Mouse (Mus musculus) neural tube, embryonic 14.5 days (tissue): ENCODE data around the gene Noc4l. TPM values are rescaled to one million over a fixed set of nuclear protein-coding genes. Genes with fewer than 3 reads are reported as not detected.
A peak's percentile ranks its signal among the peaks of the same experiment; 100 is the strongest.

ENCODE experiments used
- ATAC-seq: fragments of 200-750 bp; cut with Nextera tagmentation; 2 replicates; pipeline ENCODE4 v1.8.0; 2017; ENCODE audit warnings: low read depth, mild to moderate bottlenecking, moderate TSS enrichment, moderate library complexity
- H3K27ac ChIP-seq: fragments of 300-500 bp; sonication (generic); 2 replicates; pipeline ENCODE4 v1.5.1; 2014; ENCODE audit warnings: low read depth, mild to moderate bottlenecking, control low read depth, low read length, moderate library complexity, mixed read lengths
- H3K27me3 ChIP-seq: fragments of 300-500 bp; sonication (generic); 2 replicates; pipeline ENCODE4 v1.6.1; 2014; ENCODE audit warnings: low read length; ENCODE audit not compliant: control insufficient read depth, insufficient read depth
- H3K36me3 ChIP-seq: fragments of 300-500 bp; sonication (generic); 2 replicates; pipeline ENCODE4 v1.6.1; 2014; ENCODE audit warnings: low read length, mixed read lengths; ENCODE audit not compliant: control insufficient read depth, insufficient read depth
- H3K4me1 ChIP-seq: fragments of 300-500 bp; sonication (generic); 2 replicates; pipeline ENCODE4 v1.6.1; 2014; ENCODE audit warnings: low read length; ENCODE audit not compliant: control insufficient read depth, insufficient read depth
- H3K4me2 ChIP-seq: fragments of 300-500 bp; sonication (generic); 2 replicates; pipeline ENCODE4 v1.6.1; 2014; ENCODE audit warnings: mild to moderate bottlenecking, low read depth, low read length, control low read depth
- H3K4me3 ChIP-seq: fragments of 300-500 bp; sonication (generic); 2 replicates; pipeline ENCODE4 v1.5.1; 2014; ENCODE audit warnings: low read depth, low read length, control low read depth, mixed read lengths
- H3K9ac ChIP-seq: fragments of 300-500 bp; sonication (generic); replicated peaks from 2 replicates; pipeline ENCODE4 v1.6.1; 2014; ENCODE audit warnings: low read depth, mild to moderate bottlenecking, control low read depth, low read length, mixed read lengths
- H3K9me3 ChIP-seq: fragments of 300-500 bp; sonication (generic); 2 replicates; pipeline ENCODE4 v1.6.1; 2016; ENCODE audit warnings: low read length; ENCODE audit not compliant: control insufficient read depth
- WGBS: fragments of 180-500 bp; shearing (Covaris S2); extraction: QIAGEN DNeasy Blood & Tissue Kit; methylation state at CpG from one replicate; pipeline ENCODE4 v1.1.7; 2014; 5-methylcytosine and 5-hydroxymethylcytosine counted together
- polyA plus RNA-seq: library from polyadenylated mRNA; unstranded; fragments of >200 nt; fragmentation: Nextera tagmentation; extraction: Ambion mirVana; gene quantifications from 2 replicates; pipeline ENCODE4 v1.2.1, GENCODE M21; 2014

Gene Noc4l
- polyA plus RNA-seq, 1 experiment from 2014 or later: 35.1 TPM

DNA sequence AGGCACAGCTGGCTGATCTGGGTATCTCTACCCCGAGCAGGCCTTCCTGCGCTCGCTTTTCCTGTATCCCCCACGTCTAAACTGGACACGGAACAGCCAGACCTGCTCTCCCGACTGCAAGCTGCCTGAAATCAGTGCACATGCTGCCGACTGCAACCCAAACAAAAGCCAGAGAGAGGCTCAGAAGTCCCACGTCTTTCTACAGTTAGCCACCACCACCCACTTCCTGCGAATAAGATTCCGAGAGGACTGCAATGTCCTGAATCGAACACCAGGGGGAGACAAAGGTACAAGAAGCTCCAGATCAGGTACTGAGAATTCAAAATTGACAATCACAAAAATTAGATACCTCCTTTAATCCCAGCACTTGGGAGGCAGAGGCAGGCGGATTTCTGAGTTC is 13.8 kb downstream of the Noc4l start:
- Histone ChIP-seq H3K27me3 (no peaks in the 10 kb centered on the region), H3K4me3 (no peak overlapping the region), H3K36me3 (no peaks in the 10 kb centered on the region), H3K4me1 (no peaks in the 10 kb centered on the region), H3K4me2 (no peak overlapping the region), H3K9me3 (no peaks in the 10 kb centered on the region), H3K9ac (no peak overlapping the region), H3K27ac (no peak overlapping the region)
- whole genome bisulfite sequencing: 27% methylated on average over 12 of the region's 12 CpGs
- ATAC-seq: no peak

DNA sequence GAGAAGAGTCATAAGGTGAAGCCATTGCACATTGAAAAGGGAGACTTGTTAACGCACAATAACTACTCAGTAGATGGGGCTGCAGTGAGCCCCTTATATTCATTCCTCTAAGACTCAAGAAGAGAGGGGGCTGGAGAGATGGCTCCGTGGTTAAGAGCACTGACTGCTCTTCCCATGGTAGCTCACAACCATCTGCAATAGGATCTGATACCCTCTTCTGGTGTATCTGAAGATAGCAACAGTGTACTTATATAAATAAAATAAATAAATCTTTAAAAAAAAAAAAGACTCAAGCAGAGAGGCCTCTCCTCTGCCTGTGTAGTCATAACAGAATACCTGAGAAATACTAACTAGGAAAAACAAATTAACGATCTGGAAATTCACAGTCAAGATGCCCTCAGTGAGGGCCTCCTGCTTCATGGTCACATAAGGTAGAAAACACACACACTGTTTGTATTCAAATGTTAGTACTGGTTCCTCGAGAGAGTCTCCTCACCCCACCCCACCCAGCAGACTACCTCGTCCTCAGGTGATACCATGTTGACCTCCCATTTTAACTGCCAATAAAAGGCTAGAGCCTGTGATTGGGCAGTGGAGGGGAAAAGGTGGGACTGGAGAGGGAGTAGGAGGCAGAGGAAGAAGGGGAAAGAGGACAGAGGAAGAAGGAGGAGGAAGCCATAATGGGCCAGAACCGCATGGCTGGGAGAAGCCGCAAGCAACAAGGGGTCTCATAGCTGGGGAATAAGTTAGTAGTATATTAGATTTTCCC is 14.7 kb downstream of the Noc4l start:
- ATAC-seq: no peak

DNA sequence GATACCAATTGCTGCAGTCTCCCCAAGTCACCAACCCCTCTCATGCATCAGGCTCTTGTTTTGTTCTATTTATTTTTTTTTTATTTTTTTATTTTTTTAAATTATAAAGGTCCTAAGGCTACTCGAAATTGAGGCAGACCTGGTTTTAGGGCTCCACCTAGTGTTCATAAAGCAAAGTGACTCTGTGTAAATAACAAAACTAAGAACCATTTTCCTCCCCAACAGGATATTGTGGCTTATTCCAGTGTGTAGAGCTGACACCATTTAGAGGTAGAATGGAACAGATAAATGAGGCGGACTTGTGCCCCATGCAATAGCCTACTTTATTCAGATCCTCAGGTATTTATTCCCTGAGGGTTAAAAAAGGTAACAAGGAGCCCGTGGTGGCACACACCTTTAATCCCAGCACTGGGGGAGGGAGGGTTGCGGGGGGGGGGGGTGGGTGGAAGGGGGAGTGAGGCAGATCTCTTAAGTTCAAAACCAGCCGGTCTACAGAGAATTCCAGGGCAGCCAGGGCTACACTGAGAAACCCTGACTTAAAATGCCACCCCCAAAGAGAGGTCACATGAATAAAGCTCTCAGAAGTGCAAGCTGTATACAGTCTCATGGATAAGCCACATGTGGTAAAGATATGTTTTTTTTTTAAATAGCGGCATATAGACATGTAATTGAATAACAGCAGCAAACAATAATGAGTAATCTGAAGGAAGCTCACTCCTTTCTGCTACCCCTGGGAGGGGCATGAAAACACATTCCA is 17.1 kb downstream of the Noc4l start:
- Histone ChIP-seq H3K4me3 (no peak overlapping the region), H3K9me3 (no peaks in the 10 kb centered on the region), H3K4me1 (no peaks in the 10 kb centered on the region), H3K9ac (no peak overlapping the region), H3K36me3 (no peaks in the 10 kb centered on the region), H3K27me3 (no peaks in the 10 kb centered on the region), H3K4me2 (no peak overlapping the region), H3K27ac (no peak overlapping the region)
- WGBS: 52% methylated on average over 6 of the region's 6 CpGs
- 0 out of 2 replicates have a peak, but pooled peaks have one; percentile 60 for ATAC-seq

More for the DNA sequence above, 14.7 kb downstream of the Noc4l start:
- no peak overlapping the region for H3K4me2 ChIP-seq
- H3K9ac ChIP-seq: no peak overlapping the region
- H3K9me3 ChIP-seq: no peaks in the 10 kb centered on the region
- H3K27me3 ChIP-seq: no peaks in the 10 kb centered on the region
- no peaks in the 10 kb centered on the region for H3K4me1 ChIP-seq
- no peak overlapping the region for H3K27ac ChIP-seq
- H3K4me3 ChIP-seq: no peak overlapping the region
- H3K36me3 ChIP-seq: no peaks in the 10 kb centered on the region
- WGBS: 83% methylated on average over 7 of the region's 7 CpGs

DNA sequence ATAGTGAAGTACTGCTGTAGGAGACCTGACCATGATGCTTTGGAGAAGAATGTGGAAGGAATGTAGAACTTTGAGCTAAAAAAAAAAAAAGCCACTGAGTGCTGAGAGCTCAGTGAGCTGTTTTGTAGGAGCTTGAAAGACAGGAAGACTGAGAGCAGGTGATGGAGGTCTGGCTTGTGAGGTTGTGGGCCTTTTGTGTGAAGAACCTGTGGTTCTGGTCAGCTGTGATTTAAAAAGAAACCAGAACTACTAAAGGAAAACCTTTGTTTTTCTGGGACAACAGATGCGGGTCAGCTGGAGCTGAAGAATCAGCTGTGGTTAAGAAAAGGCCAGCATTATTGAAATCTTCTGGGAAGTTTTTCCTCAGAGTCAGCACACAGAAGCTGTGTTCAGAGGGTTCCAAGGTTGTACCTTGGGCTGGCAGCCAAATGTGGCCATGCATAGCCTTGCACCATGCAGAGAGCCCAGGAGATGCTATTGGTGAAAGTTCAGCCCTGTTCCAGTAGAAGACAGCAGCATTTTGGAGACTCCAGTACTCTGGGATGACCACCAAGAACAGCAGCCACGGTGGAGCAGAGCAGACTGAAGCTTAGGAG is 23.6 kb downstream of the Noc4l start:
- no peaks in the 10 kb centered on the region for H3K9me3 ChIP-seq
- peaks cover 5% of the 10 kb centered on the region; the same call in 1 of the 2 replicates for H3K4me1 ChIP-seq
- 89% methylated on average over 2 of the region's 2 CpGs for WGBS
- ATAC-seq: no peak
- H3K27me3 ChIP-seq: no peaks in the 10 kb centered on the region
- no peaks in the 10 kb centered on the region for H3K36me3 ChIP-seq
- no peak overlapping the region for H3K4me3 ChIP-seq
- no peak overlapping the region for H3K9ac ChIP-seq
- no peak overlapping the region for H3K27ac ChIP-seq
- H3K4me2 ChIP-seq: no peak overlapping the region

DNA sequence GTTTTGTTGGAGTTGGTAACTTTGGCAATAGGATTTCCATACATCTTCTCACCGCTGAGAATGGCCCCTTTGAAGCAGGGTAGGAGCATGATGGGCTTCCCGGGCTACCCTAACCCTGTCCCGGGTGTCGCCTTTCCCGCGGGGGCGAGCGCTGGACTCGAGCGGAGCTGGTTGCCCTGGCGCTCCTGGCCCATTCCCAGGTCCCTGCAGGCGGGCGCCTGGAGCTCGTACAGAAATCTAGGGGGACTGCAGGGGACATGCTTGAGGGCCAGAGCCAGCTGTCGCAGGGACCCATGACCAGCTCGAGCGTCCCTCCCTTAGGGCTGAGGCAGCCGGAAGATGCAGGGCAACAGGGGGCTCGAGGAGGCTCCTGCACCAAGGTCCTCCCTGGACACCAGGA is 25.1 kb downstream of the Noc4l start:
- ATAC-seq: no peak; the same call in 1 of the 2 replicates
- peaks cover 5% of the 10 kb centered on the region; the same call in 1 of the 2 replicates for H3K4me1 ChIP-seq

DNA sequence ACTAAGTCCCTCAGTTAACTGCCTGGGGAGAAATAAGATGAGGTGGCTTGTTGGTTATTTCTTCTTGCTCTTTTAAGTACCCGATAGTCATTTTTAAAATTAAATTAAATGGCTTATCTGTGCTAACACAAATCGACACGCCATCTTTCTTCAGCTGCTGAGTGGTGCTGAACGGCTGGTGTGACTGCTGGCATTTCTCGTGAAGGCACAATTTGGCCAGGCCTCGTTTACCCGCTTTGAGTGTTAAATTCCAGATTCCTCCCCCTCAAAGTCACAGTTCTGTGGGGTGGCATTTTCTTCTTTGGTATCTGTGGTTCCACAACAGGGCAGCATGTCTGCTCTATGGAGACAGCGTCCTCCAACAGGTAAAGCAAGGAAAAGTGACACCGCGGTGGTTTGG is 25.9 kb downstream of the Noc4l start:
- Histone ChIP-seq H3K9me3 (no peaks in the 10 kb centered on the region), H3K36me3 (no peaks in the 10 kb centered on the region), H3K9ac (no peak overlapping the region), H3K27ac (no peak overlapping the region), H3K4me3 (no peak overlapping the region), H3K4me2 (no peak overlapping the region), H3K27me3 (no peaks in the 10 kb centered on the region), H3K4me1 (peaks cover 5% of the 10 kb centered on the region; the same call in 1 of the 2 replicates)
- no peak for ATAC-seq
- 79% methylated on average over 10 of the region's 10 CpGs for WGBS

More for the DNA sequence above, 25.1 kb downstream of the Noc4l start:
- Histone ChIP-seq H3K4me3 (no peak overlapping the region), H3K4me2 (no peak overlapping the region), H3K27ac (no peak overlapping the region), H3K9me3 (no peaks in the 10 kb centered on the region), H3K36me3 (no peaks in the 10 kb centered on the region), H3K27me3 (no peaks in the 10 kb centered on the region), H3K9ac (no peak overlapping the region)
- WGBS: 20% methylated on average over 19 of the region's 19 CpGs

DNA sequence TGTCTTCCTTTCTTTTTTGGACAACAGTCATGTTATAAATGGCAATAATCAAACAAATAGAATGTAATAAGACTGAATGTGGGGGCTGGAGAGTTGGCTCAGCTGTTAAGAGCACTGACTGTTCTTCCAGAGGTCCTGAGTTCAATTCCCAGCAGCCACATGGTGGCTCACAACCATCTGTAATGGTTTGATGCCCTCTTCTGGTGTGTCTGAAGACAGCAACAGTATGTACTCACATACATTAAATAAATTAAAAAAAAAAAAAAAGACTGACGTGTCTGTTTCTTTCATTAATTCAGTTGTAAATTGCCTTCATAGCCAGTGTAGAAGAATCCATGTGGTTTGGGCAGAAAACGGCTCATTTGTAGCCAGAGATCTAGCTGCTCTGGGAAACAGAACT is 28.9 kb downstream of the Noc4l start:
- H3K4me2 ChIP-seq: no peak overlapping the region
- H3K9ac ChIP-seq: no peak overlapping the region
- no peaks in the 10 kb centered on the region for H3K36me3 ChIP-seq
- no peak overlapping the region for H3K4me3 ChIP-seq
- no peak overlapping the region for H3K27ac ChIP-seq
- H3K27me3 ChIP-seq: no peaks in the 10 kb centered on the region
- H3K9me3 ChIP-seq: no peaks in the 10 kb centered on the region
- ATAC-seq: no peak
- 81% methylated on average over 2 of the region's 2 CpGs for WGBS
- peaks cover 5% of the 10 kb centered on the region; the same call in 1 of the 2 replicates for H3K4me1 ChIP-seq

DNA sequence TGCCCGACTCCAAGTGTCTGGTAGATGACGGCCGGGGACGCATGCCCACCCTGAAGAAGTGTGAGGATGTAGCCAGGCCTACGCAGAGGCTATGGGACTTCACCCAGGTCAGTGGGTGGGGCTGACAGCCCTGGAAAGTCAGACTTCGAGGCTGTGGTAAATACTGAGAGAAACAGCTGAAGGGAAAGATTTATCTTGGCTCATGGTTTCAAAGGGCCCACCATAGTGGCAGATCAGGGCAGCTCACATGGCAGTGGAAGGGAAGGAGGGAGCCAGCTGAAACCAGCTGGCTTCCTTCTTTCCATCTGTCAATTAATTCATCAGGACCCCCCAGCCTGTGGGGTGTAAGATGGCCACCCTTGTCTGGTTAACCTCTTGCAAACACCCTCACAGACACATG is 34.0 kb downstream of the Noc4l start:
- H3K4me2 ChIP-seq: no peak overlapping the region
- 83% methylated on average over 6 of the region's 6 CpGs for whole genome bisulfite sequencing
- peaks cover 5% of the 10 kb centered on the region; the same call in 1 of the 2 replicates for H3K36me3 ChIP-seq

More for the DNA sequence above, 34.0 kb downstream of the Noc4l start:
- H3K27me3 ChIP-seq: no peaks in the 10 kb centered on the region
- H3K4me3 ChIP-seq: no peak overlapping the region
- H3K4me1 ChIP-seq: no peaks in the 10 kb centered on the region
- no peak for ATAC-seq
- no peaks in the 10 kb centered on the region for H3K9me3 ChIP-seq
- no peak overlapping the region for H3K27ac ChIP-seq
- H3K9ac ChIP-seq: no peak overlapping the region
